Mouse (Mus musculus) lung, postnatal 0 days (tissue): ENCODE measurements at regions not wholly inside any gene's neighbourhood (a gene's known extent, or its start where the extent isn't known, plus 50 kb on each side); places are given as distances from the start of the nearest gene placed in this dataset.

Experiments used
- ATAC-seq: fragments of 200-750 bp; cut with Nextera tagmentation; 2 replicates; pipeline ENCODE4 v1.8.0; 2017; ENCODE audit warnings: moderate library complexity
- DNase-seq: peaks from one replicate; pipeline ENCODE4 v3.0.0-alpha.2; 2016; ENCODE audit warnings: low spot score
- H3K27ac ChIP-seq: fragments of 300-500 bp; sonication (generic); 2 replicates; pipeline ENCODE4 v1.5.1; 2014; ENCODE audit warnings: antibody characterized with exemption, mild to moderate bottlenecking, low read length, mixed read lengths
- H3K27me3 ChIP-seq: fragments of 300-500 bp; sonication (generic); replicated peaks from 2 replicates; pipeline ENCODE4 v1.6.1; 2014; ENCODE audit warnings: low read length, mixed read lengths; ENCODE audit not compliant: insufficient read depth
- H3K36me3 ChIP-seq: fragments of 300-500 bp; sonication (generic); 2 replicates; pipeline ENCODE4 v1.6.1; 2014; ENCODE audit warnings: low read length, mixed read lengths; ENCODE audit not compliant: insufficient read depth
- H3K4me1 ChIP-seq: fragments of 300-500 bp; sonication (generic); 2 replicates; pipeline ENCODE4 v1.6.1; 2014; ENCODE audit warnings: antibody characterized with exemption, low read depth, low read length, mixed read lengths; ENCODE audit not compliant: insufficient read depth
- H3K4me2 ChIP-seq: fragments of 300-500 bp; sonication (generic); replicated peaks from 2 replicates; pipeline ENCODE4 v1.6.1; 2014; ENCODE audit warnings: low read depth, mild to moderate bottlenecking, low read length, moderate library complexity, mixed read lengths
- H3K4me3 ChIP-seq: fragments of 300-500 bp; sonication (generic); 2 replicates; pipeline ENCODE4 v1.5.1; 2014; ENCODE audit warnings: low read depth, low read length
- H3K9ac ChIP-seq: fragments of 300-500 bp; sonication (generic); replicated peaks from 2 replicates; pipeline ENCODE4 v1.6.1; 2014; ENCODE audit warnings: low read depth, mild to moderate bottlenecking
- H3K9me3 ChIP-seq: fragments of 300-500 bp; sonication (generic); 2 replicates; pipeline ENCODE4 v1.6.1; 2016; ENCODE audit warnings: low read length, mixed read lengths
- CTCF ChIP-seq: IDR thresholded peaks from 2 replicates; pipeline ENCODE4 v1.5.1; 2016; ENCODE audit warnings: antibody characterized with exemption, mild to moderate bottlenecking
- EP300 ChIP-seq: IDR thresholded peaks from 2 replicates; pipeline ENCODE4 v1.6.1; 2016; ENCODE audit warnings: antibody characterized with exemption, mild to moderate bottlenecking, control low read depth
- WGBS: fragments of 180-500 bp; shearing (Covaris S2); extraction: QIAGEN DNeasy Blood & Tissue Kit; methylation state at CpG from one replicate; pipeline ENCODE4 v1.1.7; 2014; 5-methylcytosine and 5-hydroxymethylcytosine counted together

DNA sequence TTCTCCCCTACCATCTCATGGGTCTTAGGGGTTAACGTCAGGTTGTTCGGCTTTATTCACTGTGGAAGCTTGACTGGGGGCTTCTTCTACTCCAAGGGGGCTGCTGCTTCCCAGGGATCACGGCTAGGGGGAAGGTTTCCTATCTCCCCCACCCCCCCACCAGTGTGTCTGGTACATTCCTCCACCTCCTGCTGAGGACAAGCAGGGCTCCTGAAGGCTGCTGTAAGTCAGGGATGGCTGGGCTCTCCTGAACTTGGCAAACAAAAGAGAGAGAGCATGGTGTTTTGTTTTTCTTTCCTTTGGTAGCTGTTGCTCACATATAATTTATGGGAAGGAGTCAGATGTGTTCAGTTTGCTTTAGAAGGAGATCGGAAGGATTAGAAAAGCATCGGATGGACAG lies 54.7 kb upstream of the Commd3 start:
- 19% methylated on average over 5 of the region's 5 CpGs for WGBS
- TF ChIP-seq CTCF (no peak), EP300 (no peak)
- Histone ChIP-seq H3K9ac (no peak overlapping the region), H3K27ac (no peak overlapping the region), H3K27me3 (no peaks in the 10 kb centered on the region; the same call in 1 of the 2 replicates), H3K4me1 (no peaks in the 10 kb centered on the region), H3K9me3 (no peaks in the 10 kb centered on the region), H3K36me3 (no peaks in the 10 kb centered on the region), H3K4me2 (no peak overlapping the region), H3K4me3 (no peak overlapping the region)
- DNase-seq (no peak), ATAC-seq (no peak)

DNA sequence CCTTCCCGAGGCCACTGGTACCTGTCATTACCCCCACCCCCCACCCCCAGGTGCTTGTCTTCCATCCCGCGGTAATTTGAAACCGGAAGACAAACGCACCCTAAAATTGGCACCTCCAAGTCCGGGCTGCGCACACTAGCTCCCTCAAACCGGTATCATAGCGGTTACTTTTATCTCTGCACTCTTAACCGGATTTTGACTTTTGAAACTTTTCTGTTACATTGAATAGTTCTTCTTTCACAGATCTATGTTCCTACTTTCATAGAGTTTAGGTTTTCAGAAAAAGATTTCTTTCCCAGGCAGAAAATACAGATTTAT lies 62.4 kb upstream of the Commd3 start:
- Histone ChIP-seq H3K9ac (no peak overlapping the region), H3K9me3 (no peaks in the 10 kb centered on the region), H3K27me3 (peaks cover 13% of the 10 kb centered on the region; the same call in 1 of the 2 replicates), H3K27ac (no peak overlapping the region), H3K4me3 (peak overlapping the region; percentile 51), H3K4me1 (peaks cover 15% of the 10 kb centered on the region; the same call in 1 of the 2 replicates), H3K36me3 (no peaks in the 10 kb centered on the region), H3K4me2 (peak overlapping the region; percentile 89)
- TF ChIP-seq CTCF (no peak), EP300 (no peak)
- ATAC-seq (no peak), DNase-seq (no peak)
- 12% methylated on average over 10 of the region's 10 CpGs for WGBS

DNA sequence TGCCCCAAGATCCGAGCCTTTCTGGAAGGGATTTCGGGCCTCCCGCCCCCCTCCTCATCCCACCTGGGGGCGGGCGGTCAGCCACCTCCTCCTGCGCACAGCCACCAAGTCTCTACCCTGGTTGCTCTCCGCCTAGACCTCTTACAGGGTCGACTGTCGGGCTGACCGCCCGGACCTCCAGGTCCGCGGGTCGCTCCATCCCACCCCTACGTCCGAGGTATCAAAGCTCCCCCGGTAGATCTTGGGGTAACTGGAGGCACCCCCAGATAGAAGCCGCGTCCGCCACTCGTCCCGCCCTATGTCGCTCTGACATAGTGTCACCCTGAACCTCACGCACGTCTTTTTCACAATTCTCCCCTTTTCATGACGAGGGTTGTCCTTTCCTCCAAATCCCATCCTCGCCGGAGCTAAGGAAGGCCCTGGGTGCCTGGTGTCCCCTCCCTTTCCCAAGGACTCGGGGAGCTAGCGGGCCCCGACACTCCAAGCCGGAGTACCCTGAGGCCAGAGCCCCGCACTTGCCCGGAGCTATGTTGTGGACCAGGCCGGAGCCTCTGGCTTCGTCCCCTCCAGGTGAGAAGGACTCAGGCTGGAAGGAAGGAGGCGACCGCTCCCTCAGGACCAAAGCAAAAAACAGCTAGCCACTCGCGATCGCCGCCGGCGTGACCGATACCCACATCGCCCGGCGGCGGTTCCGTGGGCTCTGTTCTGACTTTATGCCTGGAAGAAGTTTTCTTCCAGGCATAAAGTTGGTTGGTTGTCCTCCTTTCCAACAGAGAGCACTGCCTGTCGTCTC lies 62.9 kb upstream of the Commd3 start:
- 0 out of 2 replicates have a peak, but pooled peaks have one; percentile 8 for ATAC-seq
- H3K27me3 ChIP-seq = peaks cover 13% of the 10 kb centered on the region; the same call in 1 of the 2 replicates
- H3K4me1 ChIP-seq = peaks cover 15% of the 10 kb centered on the region; the same call in 1 of the 2 replicates
- DNase-seq = no peak
- H3K9ac ChIP-seq = 0 out of 2 replicates have a peak overlapping the region, but pooled peaks have one; percentile 29
- peak overlapping the region; percentile 89 for H3K4me2 ChIP-seq
- no peaks in the 10 kb centered on the region for H3K36me3 ChIP-seq
- TF ChIP-seq EP300 = no peak
- no peak for TF ChIP-seq CTCF
- H3K4me3 ChIP-seq = peak overlapping the region; percentile 51
- WGBS = 1% methylated on average over 51 of the region's 51 CpGs
- H3K9me3 ChIP-seq = no peaks in the 10 kb centered on the region
- no peak overlapping the region for H3K27ac ChIP-seq

DNA sequence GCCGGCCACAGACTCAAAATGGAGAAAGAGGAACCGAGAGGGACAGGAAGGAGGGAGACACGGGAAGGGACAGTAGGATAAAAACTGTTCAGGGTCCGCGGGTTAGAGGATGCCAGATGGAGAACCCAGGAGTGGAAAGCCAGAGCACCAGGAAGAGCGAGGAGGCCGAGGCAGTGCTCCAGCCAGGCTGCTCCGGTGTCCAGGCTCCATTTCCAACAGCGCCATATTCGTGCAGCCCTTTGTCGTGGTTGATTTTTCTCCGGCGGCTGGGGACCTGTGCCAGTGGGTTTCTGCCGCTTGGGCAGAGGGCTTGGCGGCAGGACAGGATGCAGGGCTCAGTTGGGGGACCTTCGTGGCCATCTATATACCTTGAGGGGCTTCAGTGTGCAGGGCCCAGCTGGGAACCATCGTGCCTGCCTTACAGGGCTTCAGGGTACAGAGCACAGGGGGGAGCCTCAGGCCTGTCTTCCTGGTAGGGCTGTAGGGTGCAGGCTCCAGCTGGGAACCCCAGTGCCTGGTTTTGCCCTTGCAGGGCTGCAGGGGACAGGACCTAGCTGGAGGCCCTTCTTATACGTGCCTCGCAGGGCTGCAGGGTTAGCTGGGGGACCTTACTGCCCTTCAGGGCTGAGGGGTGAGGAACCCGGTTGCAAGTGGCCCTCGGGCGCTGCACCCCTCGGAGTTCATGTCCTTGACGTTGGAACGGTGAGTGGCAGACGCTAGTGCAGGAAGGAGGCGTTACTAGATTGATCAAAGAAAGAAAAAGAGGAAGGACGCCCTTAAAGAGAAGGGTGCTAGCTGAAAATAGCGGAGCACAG lies 63.7 kb upstream of the Commd3 start:
- Histone ChIP-seq H3K9me3 (no peaks in the 10 kb centered on the region), H3K4me2 (peak overlapping the region; percentile 89), H3K4me1 (peaks cover 15% of the 10 kb centered on the region; the same call in 1 of the 2 replicates), H3K36me3 (no peaks in the 10 kb centered on the region), H3K4me3 (peak overlapping the region; percentile 51), H3K9ac (peak overlapping the region; percentile 29; the same call in 1 of the 2 replicates), H3K27ac (no peak overlapping the region), H3K27me3 (peaks cover 13% of the 10 kb centered on the region; the same call in 1 of the 2 replicates)
- TF ChIP-seq CTCF = no peak
- TF ChIP-seq EP300 = no peak
- 1% methylated on average over 27 of the region's 29 CpGs for WGBS
- ATAC-seq = peak; percentile 58
- peak; percentile 31 for DNase-seq

DNA sequence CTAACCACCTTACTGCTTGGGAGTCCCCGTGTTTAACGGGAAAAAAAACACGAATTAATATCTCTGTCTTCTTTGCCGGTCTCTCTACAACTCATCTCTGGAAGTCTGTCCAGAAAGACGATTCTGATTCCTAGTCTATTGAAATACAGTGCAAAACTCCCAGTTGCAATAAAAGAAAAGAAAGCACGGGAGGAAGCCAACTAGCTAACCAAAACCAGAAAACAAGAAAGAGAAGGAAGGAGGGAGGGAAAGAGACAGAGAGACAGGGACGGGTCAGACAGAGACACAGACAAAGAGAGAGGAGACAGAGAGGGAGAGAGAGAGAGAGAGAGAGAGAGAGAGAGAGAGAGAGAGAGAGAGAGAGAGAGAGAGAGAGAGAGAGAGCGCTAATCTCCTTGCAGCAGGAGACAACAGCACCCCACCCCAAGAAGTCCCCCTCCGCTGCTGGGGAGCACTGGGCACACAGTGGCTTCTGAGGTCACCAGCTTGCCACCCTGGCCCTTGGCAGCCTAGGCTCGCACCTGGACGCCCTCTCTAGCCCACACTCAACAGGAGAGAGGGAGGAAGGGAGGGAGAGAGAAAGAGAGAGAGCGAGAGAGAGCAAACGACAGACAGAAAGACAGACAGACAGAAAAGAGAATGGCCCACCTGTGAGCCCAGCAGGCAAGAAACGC lies 64.5 kb upstream of the Commd3 start:
- no peak for ATAC-seq
- TF ChIP-seq CTCF = no peak
- TF ChIP-seq EP300 = no peak
- H3K9ac ChIP-seq = peak overlapping the region; percentile 29; the same call in 1 of the 2 replicates
- H3K4me3 ChIP-seq = peak overlapping the region; percentile 51
- no peaks in the 10 kb centered on the region for H3K9me3 ChIP-seq
- H3K4me2 ChIP-seq = peak overlapping the region; percentile 89
- 3% methylated on average over 14 of the region's 14 CpGs for WGBS
- no peak overlapping the region for H3K27ac ChIP-seq
- peaks cover 13% of the 10 kb centered on the region; the same call in 1 of the 2 replicates for H3K27me3 ChIP-seq
- H3K36me3 ChIP-seq = no peaks in the 10 kb centered on the region
- H3K4me1 ChIP-seq = peaks cover 15% of the 10 kb centered on the region; the same call in 1 of the 2 replicates
- peak; percentile 12 for DNase-seq
